Mouse (Mus musculus) c-Kit-positive CD71-positive TER-119-negative erythroid progenitor cells, embryonic 14.5 days (primary cell): ENCODE data around the gene Sergef.

Experiments
- DNase-seq: peaks from one replicate; pipeline ENCODE4 v3.0.0-alpha.2; 2013; ENCODE audit warnings: low read depth

Sergef gene

DNA sequence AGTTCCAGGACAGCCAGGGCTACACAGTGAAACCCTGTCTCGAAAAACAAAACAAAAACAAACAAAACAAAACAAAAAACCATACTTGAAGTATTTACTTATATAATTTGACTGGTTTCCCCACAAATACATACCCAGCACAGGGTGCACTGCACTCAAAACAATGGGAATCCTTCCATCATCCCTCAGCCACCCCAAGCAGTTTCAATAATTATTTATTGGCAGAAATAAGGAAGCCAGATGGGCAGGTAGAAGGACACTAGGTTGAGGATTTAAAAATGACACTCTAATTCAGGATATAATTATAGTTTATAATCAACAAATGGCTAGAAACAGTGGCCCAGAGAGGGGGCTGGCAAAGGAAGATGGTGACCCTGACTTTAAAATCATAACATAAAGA is 99.0 kb downstream of the Sergef start:
- no peak for DNase-seq

DNA sequence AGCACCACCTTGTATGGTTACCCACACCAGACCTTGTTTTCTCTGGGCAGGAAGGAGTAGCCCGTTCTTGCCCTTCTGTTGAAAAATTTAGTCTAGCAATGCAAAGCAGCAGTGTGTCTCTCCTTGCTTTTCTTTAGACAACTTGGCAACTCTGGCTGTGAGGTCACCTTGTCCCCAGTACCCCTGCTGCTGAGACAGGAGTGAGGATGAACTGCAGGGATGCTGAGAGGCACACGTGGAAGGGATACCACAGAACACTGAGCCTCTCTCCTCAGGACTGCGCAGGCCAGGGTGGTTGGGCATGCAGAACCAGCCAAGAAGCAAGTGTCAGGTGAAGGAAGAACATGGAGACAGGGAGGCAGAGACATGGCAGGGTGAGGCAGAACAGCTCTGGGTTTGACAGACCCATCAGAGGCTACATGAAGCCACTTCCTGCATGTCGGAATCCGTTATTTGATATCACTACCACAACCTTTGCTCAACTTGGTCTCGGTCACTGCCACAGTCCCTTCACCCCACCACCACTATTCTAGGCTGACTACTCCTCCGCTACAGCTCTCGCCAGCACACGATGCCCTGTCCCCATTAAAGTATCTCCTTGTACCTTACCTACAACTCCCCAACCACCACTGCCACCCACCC is 103.0 kb downstream of the Sergef start:
- no peak for DNase-seq

DNA sequence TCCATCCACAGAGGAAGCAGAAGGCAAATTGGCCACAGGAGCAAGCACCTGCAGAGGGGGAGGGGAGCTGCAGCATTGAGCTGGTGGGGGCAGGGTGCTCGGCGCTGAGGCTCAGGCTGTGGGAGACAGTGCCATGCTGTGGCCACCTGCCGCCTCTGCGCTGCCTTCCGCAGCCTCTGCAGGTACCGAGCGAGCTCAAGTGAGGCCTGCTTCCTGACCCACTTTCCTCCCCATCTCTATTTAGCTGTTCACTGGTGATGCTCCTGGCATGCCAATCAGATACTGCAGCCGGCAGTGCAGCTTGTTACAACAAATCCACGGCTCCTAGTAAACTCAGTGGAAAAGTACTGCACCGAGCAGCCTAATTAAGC is 104.2 kb downstream of the Sergef start:
- DNase-seq = no peak

DNA sequence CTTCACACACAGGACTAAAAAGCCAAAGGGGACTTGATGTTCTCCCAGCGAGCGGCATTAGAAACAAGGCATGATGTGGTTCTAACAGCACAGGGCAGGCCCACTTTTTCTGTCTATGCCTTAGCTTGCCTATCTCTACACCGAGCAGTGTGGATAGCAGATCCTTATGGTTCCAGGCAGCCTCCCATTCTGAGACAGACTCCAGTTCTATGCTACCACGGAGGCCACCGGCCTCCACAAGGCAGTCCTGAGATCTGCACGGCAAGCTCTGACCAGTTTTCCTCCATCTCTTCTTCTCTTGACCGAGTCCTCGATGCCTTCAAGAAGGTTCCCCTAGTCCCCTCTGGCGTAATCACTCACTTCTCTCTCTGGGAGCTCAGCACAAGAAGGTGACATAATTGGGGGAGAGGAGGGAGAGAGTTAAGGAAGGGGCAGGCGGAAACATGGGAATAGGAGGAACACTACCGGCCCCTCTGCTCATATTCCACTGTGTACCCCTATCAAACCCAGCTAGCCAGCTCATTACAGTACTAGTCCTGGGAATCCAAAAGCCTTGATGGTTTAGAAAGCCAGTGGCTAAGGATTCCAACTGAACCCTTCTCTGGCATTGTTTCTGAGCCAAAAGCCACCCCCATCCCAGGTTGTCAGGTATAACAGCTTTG is 104.7 kb downstream of the Sergef start:
- DNase-seq = no peak

DNA sequence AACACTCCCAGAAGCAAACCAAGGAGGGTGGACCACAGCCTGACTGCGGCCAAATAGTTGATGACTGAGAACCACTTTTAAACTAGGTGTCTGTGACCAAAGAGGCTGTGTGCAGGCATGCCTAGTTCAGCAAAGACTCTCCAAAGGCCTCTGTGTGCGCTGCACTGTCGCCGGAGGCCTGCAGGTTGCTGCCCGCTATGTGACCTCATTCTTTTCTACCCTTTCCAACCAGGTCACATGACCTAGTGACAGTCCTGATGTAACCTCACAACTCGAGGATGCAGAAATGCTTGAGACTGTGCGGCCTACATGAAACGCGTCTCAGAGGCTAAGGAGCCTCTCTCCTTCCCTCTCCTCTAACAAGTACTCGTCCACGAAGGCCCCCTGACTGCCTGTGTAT is 106.1 kb downstream of the Sergef start:
- DNase-seq = no peak

DNA sequence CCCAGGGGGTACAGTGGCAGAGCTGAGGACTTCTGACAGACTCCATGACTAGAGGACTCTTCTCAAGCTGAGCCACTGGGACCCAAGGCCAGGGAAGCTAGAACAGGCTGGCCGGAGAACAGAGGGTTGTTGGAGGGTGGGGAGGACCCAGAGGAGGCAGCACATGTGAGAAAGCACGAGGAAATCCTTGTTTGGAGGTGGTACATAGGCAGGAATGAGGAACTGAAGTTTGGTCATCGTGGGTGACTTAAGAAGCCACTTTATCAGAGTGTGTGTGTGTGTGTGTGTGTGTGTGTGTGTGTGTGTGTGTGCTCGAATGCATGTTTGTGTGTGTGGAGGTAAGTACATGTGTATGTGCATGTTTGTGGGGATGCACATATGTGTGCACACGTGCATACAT is 108.3 kb downstream of the Sergef start:
- DNase-seq = no peak

DNA sequence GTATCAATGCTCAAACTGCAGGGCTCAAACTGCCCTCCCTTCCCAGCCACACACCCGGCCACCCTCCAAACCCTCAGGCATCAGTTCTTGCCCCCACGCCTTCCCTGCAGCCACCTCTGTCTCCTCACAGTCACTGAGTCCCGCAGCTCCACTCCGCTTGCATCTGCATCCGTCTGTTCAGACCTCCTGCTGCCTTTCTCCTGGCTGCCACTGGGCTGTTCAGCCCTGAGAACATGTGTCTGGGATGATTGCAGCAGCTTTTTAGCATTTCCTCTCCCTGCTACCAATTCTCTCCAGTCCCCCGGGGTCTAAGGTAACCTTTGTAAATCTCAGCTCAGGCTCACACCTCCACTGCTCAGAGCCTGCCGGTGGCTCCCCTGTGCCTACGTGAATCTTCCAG is 109.7 kb downstream of the Sergef start:
- no peak for DNase-seq

DNA sequence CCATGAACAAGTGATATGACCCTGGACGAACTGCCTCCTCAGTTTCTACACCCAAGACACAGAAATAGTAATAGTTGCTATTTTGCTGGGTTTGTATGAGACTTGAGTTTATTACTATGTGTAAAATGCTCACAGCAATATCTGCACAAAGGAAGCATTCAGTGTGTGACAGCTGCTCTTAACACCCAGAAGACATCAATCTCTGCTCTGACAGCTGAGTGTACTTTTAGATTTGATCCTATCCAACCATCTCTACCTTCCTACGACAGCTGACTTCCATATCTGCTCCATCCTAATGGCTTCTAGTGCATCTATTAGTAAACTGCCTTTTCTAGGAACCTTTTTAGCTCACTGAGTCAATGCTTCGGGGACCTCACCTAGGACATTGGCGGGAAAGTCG is 110.3 kb downstream of the Sergef start:
- no peak for DNase-seq

DNA sequence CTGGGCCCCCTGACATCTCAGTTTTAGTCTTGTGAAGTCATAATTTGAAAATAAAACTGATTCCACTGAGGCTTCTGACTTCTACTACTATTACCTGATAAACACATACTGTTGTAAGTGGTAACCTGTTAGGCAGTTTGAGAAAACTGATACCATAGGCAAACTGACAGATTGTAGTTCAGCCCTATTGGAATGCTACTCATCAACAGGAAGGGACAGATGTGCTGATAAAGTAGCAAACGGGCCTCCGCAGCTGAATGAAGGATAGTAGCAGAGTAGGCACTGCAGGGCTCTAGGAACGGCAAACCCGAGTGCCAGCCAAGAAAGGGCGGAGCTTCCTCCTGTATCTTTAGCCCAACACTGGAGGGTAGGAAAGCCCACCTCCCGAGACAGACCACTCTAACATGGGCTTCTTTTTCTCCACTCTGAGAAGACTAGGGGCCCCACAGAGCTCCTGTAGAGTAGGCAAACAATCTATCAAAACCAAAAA is 112.9 kb downstream of the Sergef start:
- DNase-seq = no peak

DNA sequence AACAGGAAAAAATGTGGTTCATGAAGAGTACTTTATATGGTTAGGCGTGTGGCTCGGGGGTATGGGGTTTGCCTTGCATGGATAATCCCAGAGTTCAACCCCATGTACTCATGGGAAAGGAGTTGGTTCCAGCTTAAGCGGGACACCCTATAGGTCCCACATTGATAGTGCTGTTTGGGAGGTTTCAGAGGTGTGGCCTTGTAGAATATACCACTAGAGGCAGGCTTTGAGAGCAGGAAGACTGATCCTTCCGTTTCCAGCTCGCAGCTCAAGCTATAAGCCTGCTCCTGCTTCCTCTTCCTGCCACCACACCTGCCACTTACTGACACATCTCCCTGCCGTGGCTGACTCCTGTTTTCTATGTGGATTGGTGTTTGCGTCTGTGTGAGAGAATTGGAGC is 116.4 kb downstream of the Sergef start:
- no peak for DNase-seq

DNA sequence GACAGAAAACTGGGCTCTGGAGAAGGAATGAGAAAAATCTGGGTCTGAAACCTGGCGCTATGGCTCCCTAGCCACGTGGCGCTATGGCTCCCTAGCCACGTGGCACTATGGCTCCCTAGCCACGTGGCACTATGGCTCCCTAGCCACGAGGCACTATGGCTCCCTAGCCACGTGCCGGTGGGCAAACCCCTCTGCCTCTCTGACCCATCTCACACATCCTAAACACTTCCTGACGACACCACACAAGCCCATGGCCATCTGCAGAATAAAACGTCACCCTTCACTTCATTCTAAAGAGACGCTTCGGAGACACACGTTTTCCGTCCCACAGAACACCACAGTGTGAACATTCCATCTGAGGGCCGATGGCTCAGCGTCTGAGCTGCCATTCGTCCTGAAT is 117.8 kb downstream of the Sergef start:
- no peak for DNase-seq

DNA sequence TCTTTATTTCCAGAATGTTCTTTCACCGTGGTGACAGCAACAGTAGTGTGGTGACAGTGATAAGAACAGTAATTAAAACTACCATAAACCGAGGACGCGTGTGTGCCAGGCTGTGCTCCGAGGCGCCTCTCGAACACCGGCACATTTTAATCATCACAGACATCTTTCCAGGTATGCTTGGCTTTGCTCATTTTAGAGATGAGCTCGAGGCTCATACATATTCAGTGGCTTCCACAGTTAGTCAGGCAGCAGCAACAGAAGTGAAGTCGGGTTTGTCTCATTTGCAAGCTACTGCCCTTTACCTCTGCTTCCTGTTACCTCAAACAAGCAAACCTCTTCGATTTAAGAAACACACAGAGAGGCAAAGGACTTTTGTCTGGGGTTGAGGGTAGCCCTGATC is 120.5 kb downstream of the Sergef start:
- DNase-seq = no peak

DNA sequence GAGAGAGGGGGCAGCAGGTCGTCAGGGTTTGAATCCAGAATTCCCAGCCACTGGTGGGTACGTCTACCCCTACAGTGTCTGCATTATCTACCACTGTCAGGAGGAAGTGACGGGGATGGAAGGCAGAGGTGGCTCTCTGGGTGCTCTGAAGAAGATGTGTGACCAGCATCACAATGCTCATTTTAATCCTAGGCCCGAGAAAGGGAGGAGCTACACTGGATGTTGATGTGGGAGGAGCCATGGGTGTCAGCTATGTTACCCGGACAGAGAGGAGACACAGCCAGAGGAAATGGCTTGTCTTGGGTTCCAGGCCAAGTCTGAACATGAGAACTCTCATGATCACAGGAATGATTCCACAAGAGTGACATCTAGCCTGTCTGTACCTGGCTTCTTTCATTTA is 122.4 kb downstream of the Sergef start:
- DNase-seq = no peak

DNA sequence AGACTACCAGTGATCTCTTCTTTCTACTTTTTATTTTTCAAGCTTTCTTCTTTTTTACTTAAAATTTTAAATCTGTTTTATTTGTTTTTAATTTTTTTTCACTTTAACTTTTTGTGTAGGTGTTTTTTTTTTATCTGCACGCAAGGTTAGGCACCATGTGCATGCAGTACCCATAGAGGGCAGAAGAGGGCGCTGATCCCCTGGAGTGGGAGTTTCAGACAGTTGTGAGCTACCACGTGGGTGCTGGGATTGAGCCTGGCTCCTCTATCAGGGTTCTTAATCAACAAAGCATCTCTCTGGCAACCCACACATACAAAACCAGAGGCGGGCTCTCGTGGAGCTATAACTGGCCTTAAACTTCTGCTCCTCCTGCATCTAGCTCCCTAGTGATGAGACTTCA is 123.6 kb downstream of the Sergef start:
- no peak for DNase-seq

DNA sequence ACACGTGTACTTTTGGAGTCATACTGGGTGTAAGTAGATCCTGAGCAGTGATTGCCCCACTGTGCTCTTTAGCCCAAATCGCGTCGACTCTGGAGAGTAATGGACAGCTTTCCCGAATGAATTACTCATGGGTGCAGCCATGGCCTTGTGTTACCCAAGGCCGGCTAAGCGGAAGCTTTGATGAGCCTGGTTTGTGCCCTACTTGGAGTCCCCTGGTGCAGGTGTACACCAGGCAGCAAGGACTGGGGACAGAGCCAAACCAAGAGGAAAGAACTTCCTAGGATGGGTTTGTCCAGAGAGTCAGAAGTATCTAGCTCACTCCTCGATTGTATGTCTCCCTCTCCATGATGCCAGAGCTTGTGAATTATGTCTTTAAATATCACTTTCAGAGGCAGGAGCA is 124.6 kb downstream of the Sergef start:
- DNase-seq = no peak

DNA sequence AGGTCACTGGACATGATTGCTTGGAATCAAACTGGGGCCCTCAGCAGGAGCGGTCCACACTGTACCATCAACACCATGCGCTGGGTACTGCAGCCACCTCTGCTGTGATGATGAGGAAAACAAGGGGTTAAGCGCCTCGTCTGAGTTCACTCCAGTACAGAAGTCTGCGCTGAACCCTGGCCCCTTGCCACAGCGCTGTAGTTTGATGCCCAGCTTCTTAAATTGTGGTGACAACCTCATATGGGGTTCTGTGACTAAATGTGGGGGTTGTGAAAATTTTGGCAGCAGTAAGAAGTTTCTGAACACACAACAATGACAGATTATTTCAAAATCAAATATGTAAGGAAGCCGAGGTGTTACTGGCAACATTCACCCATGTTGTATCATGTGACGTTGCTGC is 126.0 kb downstream of the Sergef start:
- DNase-seq = no peak

DNA sequence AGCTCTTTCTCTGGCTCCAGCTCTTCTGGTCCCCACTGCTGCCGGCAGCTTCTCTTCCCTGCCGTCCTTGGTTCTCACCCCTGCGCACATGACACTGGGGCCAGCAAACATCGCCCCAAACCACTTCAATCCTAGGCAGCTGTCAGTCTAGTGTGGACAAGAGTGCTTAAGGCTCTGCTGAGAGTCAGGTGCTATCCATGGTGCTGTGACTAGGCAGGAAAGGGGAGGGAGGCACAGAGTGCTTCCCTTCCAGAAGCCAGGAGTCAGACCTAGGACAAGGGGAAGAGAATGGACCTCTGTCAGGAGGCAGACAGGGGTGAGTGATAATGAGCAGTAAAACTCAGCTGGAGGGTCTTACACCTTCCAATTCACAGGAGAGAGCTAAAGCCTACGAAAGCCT is 126.8 kb downstream of the Sergef start:
- DNase-seq = no peak

DNA sequence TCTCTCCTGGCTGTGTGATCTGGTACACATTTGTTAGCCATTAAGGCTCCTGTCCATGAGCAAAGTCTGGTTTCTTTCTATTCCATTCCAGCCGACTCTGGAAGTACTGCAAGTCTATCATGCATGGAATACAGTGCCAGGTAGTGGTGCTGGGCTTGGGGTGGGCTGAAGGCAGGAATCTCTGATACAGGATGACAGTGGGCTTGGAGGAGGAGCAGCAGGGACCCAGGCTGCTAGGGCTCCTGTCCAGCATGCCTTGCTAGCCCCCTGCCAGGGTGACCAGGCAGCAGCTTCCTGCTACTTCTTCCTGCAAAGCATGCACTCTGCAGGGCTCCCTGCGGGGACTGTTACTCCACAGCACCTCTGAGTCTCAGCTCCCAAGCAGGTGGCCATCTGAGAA is 128.8 kb downstream of the Sergef start:
- DNase-seq = no peak

DNA sequence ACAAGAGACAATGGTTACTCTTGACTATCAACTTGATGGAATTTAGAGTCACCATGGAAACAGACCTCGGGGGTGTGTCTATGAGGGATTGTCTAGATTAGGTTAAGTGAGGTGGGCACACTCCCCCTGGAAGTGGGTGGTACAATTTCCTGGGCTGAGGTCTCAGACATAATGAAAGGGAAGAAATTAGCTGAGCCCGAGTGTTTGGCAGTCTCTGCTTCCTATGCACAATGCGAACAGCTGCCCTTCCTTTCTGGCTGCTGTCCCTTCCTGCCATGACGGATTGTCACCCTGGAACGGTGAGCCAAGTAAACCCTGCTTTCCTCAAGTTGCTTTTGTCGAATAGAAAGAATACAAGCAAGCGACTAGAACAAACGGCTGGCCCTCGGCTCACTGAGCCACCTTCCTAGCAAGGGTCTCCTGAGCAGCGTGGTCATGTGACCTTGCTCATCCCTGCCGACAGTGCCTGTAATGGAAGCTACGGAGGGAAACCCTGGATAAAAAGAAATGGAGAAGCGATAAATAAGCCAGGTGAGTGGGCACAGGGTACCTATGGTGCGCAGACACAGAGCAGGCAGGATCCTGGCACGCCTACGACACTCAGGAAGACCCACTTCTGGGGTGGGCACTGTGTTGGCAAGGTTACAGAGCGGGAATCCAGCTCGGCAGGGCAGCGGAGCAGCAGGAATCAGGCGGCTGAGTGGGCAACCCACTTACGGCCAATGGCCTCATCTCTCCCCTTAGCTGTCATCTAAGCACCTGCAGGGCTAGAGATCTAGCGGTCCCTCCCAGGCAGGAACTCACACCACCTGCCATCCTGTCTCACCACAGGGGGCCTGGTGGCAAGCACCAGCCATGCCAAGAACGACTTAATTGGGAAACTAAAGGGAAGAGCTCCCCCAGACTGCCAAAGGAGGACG is 130.0 kb downstream of the Sergef start:
- no peak for DNase-seq

DNA sequence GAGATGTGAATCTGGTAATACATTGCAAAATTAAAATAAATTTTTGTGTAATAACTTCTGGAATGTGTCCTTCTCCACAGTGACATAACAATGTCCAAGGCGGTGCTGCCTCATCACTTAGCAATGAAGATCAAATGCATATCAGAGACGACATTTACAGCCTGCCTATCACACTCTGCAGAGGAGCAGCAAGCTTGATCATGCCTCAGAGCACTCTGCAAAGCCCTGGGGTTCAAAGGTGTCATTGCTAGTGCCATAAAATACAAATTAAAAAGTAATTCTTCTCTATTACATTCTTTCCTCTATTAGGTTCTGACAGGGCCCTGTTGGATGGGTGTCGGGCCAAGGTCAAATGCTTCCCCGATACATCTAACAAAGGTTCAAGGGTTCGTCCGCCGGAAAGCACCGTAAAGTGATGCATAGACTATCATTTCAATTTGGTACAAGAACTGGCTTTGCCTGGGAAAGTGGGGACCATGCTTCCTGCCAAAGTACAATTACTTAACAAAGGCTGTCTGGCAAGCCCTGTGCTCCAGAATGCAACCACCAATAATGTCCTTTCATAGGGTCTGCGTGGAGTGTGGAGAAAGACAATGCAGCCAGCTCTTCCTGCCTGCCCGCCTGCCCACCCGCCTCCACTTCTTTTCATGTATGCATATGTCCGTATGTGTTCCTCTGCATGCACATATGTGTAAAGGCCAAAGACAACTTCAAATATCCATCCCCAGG is 130.9 kb downstream of the Sergef start:
- DNase-seq = no peak

DNA sequence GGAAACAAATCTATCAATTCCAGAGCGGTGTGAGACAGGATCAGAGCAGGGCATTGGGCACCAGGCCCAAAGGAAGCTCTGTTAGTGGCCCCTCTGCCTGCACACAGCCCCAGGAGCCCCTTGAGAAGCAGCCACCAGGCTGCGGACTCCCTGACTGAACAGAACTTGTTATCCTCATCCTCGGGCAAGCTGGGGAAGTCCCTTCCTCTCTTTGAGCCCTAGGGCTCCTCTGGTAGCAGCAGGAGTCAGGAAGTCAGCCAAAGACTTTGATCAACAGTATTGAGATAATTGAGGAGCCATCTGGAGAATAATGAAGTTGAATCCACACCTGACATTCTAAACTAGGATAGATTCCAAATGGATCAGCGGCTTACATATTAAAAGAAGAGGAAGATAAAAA is 135.4 kb downstream of the Sergef start:
- DNase-seq = no peak

DNA sequence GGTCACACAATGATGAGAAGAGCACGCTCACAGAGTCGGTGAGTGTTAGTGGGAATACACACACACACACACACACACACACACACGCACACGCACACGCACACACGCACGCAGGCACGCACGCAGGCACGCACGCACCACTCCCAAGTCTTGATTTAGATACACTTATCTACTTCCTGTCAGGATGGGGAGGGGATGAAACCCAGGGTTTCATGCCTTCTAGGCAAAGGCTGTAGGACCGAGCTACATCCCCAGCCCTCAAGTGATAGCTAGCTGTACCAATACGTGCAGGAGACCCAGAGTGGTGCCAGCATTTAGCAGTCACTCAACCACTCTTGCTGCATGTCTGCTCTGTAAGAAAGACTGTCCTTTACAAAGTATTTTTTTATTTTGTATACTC is 137.0 kb downstream of the Sergef start:
- DNase-seq = no peak
